Mouse (Mus musculus): Measurements from ENCODE around the gene Spaca7. TPM values are rescaled to one million over a fixed set of nuclear protein-coding genes. Genes with fewer than 3 reads are reported as not detected.
A peak's percentile ranks its signal among the peaks of the same experiment; 100 is the strongest.

Gene Spaca7
- polyA plus RNA-seq (2015; fragmentation: Nextera tagmentation; extraction: Ambion mirVana), result not detected in 2 replicates

DNA sequence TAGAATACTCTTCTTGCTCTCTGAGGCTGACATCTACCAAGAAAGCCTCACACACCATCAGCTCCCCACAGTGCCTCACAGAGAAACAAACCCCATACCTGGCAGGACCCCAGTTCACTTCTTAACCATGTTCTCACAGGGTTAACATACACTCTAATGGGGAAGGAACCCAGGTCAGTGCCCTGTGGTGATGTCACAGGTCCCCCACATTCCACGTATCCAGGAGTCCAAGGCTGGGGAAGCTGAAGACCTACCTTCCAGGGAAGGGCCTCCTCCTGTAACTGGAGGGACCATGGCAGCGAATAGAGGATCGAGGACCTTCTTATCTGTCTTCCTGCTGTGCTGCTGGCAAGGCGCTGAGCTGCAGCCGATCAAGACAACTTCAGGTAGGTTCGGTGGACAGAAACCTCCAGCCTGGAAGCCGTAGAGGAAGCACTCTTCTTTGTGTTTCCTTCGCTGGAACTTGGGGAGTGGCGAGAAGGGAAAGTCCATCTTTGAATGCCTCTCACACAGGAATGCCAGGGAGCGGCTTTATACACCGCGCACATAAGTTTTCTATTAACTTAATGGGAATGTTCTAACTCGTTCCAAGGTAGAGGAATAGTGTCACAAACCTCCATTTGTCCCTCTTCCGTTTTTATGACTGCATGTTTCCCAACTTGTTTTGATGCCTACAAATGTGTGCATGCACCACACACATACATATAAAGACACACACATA, at the start of gene Spaca7:
Gene Spaca7, plus strand, starts transcription at position 216 of the 721 bp plus-strand sequence.
- Histone ChIP-seq H3K4me1 (no peaks in the 10 kb centered on the region), H3K36me3 (no peaks in the 10 kb centered on the region), H3K4me2 (replicated peaks) (no peak within 1 kb of the TSS), H3K27ac (replicated peaks) (no peak within 1 kb of the TSS), H3K4me3 (no peak within 1 kb of the TSS), H3K9me3 (no peaks in the 10 kb centered on the region), H3K27me3 (no peaks in the 10 kb centered on the region), H3K9ac (replicated peaks) (no peak within 1 kb of the TSS)
- 79% methylated on average over 14 of the region's 14 CpGs for WGBS
- no peak for ATAC-seq (replicated peaks)

DNA sequence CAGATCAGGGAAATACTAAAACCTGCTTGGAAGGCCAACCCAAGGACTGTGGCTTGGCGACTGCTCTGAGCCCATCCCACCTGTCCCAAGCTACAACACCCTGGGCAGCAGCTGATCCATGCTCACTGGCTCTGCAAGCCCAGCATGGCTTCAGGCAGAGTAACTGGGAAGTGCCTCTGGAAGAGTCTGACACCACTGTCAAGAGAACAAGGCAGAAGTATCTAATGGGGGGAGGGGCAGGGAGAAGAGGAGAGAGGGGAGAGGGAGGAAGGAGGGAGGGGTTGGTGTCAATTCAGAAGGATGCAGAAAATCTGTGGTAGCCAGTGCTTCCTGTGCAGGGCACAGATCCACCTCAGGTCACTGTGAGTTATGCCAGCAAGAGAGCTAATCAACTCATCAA, 48.5 kb upstream of the Spaca7 start:
- WGBS, result 41% methylated on average over 1 of the region's 1 CpGs
- Histone ChIP-seq H3K4me1 (peaks cover 7% of the 10 kb centered on the region), H3K9me3 (no peaks in the 10 kb centered on the region), H3K4me2 (replicated peaks) (no peak overlapping the region), H3K27ac (replicated peaks) (no peak overlapping the region), H3K4me3 (no peak overlapping the region), H3K36me3 (no peaks in the 10 kb centered on the region), H3K9ac (replicated peaks) (no peak overlapping the region), H3K27me3 (no peaks in the 10 kb centered on the region)
- ATAC-seq (replicated peaks), result no peak

DNA sequence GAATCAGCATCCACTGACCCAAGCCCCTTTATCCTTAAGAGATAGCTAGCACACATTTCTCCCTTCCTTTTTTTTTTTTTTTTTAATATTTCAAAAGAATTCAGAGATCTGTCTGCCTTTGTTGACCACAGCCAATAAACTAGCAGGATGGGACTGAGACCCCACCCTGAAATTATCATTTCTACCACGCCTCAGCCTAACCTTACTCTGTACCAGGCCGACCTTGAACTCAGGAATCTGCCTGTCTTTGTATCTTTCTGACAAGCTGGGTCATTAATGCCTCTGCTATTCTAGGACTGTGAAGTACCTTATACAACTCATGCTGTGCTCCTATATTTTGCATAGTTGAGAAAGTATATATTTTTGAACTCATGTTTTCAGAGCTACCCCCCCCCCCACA, 44.2 kb upstream of the Spaca7 start:
- H3K36me3 ChIP-seq, result no peaks in the 10 kb centered on the region
- no peak overlapping the region for H3K9ac ChIP-seq (replicated peaks)
- H3K4me3 ChIP-seq, result no peak overlapping the region
- H3K27ac ChIP-seq (replicated peaks), result no peak overlapping the region
- WGBS, result 85% methylated on average over 2 of the region's 2 CpGs
- no peak overlapping the region for H3K4me2 ChIP-seq (replicated peaks)
- H3K27me3 ChIP-seq, result no peaks in the 10 kb centered on the region
- ATAC-seq (replicated peaks), result no peak
- 0 out of 2 replicates have a peak, but pooled peaks cover 3% of the 10 kb centered on the region for H3K4me1 ChIP-seq
- H3K9me3 ChIP-seq, result no peaks in the 10 kb centered on the region

DNA sequence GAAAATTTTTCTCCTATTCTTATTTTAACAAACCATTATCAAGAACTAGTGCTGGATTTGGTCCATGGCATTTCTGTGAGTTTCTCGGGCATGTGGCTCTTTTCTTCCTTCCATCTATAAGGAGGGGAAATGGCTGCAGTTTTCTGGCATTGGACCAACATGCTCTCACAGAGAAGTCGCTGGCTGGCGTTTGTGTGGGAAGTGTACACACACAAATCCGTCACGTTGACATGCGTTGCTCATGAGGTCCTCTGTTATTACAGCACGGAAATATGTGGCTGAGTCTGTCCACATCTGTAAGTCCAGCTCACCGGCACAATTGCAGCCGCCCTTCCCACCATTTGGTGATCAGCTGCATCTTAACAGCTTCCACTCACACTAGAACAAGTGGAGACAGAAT, 37.2 kb upstream of the Spaca7 start:
- Histone ChIP-seq H3K4me3 (no peak overlapping the region), H3K27me3 (no peaks in the 10 kb centered on the region), H3K9ac (replicated peaks) (no peak overlapping the region), H3K4me1 (peaks cover 7% of the 10 kb centered on the region), H3K36me3 (no peaks in the 10 kb centered on the region), H3K9me3 (no peaks in the 10 kb centered on the region), H3K27ac (replicated peaks) (no peak overlapping the region), H3K4me2 (replicated peaks) (no peak overlapping the region)
- 52% methylated on average over 9 of the region's 9 CpGs for WGBS
- ATAC-seq (replicated peaks), result no peak

DNA sequence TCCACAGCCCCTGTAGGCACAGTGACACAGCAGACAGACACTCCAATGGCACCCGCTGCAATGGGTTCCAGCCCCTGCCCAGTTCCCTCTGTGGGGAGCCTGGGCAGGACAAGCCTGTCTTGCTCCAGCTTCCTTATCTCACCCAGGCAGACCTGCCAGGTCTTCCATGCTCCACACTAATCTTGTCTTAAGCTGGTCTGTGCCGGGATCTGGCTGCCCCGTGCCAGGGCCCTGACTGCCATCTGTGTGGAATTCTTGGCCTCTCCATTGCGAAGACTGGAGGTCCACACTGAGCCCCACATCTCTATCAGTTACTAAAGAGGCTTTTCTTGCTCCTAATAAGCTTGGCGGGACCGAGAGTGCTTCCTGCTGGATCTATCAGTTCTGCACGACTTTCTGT, 36.5 kb upstream of the Spaca7 start:
- Histone ChIP-seq H3K27me3 (no peaks in the 10 kb centered on the region), H3K36me3 (no peaks in the 10 kb centered on the region), H3K4me3 (no peak overlapping the region), H3K4me2 (replicated peaks) (no peak overlapping the region), H3K4me1 (peaks cover 7% of the 10 kb centered on the region), H3K9ac (replicated peaks) (no peak overlapping the region), H3K27ac (replicated peaks) (no peak overlapping the region), H3K9me3 (no peaks in the 10 kb centered on the region)
- no peak for ATAC-seq (replicated peaks)
- WGBS, result 89% methylated on average over 7 of the region's 7 CpGs

DNA sequence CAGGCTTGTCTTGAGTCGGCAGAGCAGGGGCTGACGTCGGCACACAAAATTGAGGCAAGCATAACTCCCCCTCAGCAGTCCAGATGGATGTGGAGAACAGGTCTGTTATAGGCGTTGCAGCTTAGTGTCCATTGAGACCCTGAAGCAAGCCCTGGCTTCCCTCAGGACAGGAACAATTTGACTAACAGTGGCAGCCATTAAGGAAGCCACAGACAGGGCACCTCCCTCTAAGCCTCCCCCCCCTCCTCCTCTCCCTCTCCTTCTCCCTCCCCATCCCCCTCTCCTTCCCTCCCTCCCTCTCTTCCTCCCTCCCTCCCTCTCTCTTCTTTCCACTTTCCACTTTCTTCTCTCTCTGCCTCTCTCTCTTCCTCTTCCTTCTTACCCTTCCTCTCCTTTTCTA, 27.6 kb upstream of the Spaca7 start:
- WGBS, result 62% methylated on average over 4 of the region's 4 CpGs
- H3K36me3 ChIP-seq, result no peaks in the 10 kb centered on the region
- H3K27ac ChIP-seq (replicated peaks), result no peak overlapping the region

DNA sequence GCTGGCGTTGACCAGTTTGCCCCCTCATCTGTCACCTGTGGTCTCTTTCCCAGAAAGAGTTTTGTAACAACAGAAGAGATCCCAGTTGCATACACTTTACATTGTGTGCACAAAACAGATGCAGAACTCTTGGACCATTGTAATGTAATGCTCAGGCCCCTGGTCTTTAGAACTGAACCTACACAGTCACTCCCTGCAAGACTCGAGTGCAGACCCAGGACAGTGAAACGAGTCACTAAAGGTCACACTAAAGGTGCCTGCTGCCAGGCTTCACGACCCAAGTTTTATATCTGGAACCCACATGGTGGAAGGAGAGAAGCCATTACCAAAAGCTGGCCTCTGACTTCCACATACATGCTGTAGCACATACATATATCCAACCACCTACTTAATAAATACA, 27.2 kb upstream of the Spaca7 start:
- no peaks in the 10 kb centered on the region for H3K36me3 ChIP-seq
- no peak overlapping the region for H3K4me3 ChIP-seq
- no peak for ATAC-seq (replicated peaks)
- H3K27ac ChIP-seq (replicated peaks), result no peak overlapping the region
- no peaks in the 10 kb centered on the region for H3K9me3 ChIP-seq
- WGBS, result 71% methylated on average over 4 of the region's 4 CpGs
- peaks cover 16% of the 10 kb centered on the region for H3K4me1 ChIP-seq
- H3K27me3 ChIP-seq, result no peaks in the 10 kb centered on the region
- no peak overlapping the region for H3K9ac ChIP-seq (replicated peaks)
- H3K4me2 ChIP-seq (replicated peaks), result no peak overlapping the region

More for the DNA sequence above, 27.6 kb upstream of the Spaca7 start:
- no peak overlapping the region for H3K4me3 ChIP-seq
- H3K9ac ChIP-seq (replicated peaks), result no peak overlapping the region
- H3K4me1 ChIP-seq, result peaks cover 16% of the 10 kb centered on the region
- no peak for ATAC-seq (replicated peaks)
- H3K9me3 ChIP-seq, result no peaks in the 10 kb centered on the region
- H3K4me2 ChIP-seq (replicated peaks), result no peak overlapping the region
- no peaks in the 10 kb centered on the region for H3K27me3 ChIP-seq

DNA sequence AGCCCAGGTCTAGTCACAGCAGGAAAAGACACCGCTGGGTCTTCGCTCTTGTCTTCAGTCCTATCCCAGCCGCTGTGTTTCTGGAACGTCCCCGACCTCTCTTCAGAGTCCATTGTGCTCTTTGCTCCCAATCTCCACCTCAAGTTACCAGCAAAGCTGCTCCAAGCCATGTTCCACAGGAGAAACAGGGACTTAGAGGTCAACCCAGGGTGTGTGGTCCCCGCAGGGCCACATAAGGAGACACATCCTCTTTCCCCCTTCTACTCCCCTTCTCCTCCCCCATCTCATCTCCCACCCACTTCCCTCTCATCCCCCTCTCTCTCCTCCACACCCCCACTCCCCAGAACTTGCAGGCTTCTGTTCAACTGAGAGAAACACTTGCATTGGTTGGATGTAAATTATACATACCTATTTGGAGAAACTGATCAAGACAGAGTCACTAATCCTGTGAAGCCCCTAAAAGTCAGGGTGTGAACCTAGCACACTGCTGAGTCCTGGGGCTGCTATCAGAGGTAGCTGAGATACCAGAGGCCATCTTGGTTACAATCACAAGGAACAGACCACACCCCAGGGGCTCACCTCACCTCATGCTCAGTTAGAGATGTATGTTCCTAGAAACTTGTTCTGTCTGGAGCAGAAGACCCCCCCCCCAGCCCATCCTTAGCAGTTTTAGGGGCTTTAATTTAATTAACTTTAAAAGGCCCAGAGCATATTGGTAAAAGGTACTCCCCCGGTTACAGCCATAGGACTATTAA, 25.2 kb upstream of the Spaca7 start:
- no peak for ATAC-seq (replicated peaks)
- no peak overlapping the region for H3K4me2 ChIP-seq (replicated peaks)
- H3K9me3 ChIP-seq, result no peaks in the 10 kb centered on the region
- 39% methylated on average over 7 of the region's 7 CpGs for WGBS
- H3K4me1 ChIP-seq, result peaks cover 16% of the 10 kb centered on the region
- H3K4me3 ChIP-seq, result no peak overlapping the region
- H3K36me3 ChIP-seq, result no peaks in the 10 kb centered on the region
- no peak overlapping the region for H3K9ac ChIP-seq (replicated peaks)
- peak overlapping the region; percentile 13 for H3K27ac ChIP-seq (replicated peaks)
- no peaks in the 10 kb centered on the region for H3K27me3 ChIP-seq

DNA sequence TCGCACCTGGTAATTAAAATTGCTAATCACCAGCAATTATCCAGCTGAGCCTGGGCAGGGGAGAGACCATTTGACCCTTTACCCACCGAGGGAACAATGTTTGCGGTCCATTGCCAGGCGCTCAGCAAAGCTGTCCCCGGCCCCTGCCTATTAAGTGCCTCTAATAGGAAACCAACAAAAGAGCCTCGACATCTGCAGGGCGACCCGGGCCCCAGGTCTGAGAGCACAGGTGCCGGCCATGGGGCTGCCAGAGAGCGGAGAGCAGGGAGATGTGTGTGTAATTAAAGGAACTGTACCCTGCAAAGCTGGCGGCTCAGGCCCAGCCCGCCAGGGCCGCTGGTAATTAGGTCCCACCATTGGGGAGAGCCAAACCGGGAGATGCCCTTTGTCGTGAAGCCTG, 24.6 kb upstream of the Spaca7 start:
- H3K27ac ChIP-seq (replicated peaks), result peak overlapping the region; percentile 13
- peaks cover 16% of the 10 kb centered on the region for H3K4me1 ChIP-seq
- 3% methylated on average over 15 of the region's 15 CpGs for WGBS
- no peaks in the 10 kb centered on the region for H3K36me3 ChIP-seq
- no peaks in the 10 kb centered on the region for H3K9me3 ChIP-seq
- H3K4me3 ChIP-seq, result no peak overlapping the region
- H3K9ac ChIP-seq (replicated peaks), result no peak overlapping the region
- no peaks in the 10 kb centered on the region for H3K27me3 ChIP-seq
- ATAC-seq (replicated peaks), result peak; percentile 92
- H3K4me2 ChIP-seq (replicated peaks), result 0 out of 2 replicates have a peak overlapping the region, but pooled peaks have one; percentile 2

DNA sequence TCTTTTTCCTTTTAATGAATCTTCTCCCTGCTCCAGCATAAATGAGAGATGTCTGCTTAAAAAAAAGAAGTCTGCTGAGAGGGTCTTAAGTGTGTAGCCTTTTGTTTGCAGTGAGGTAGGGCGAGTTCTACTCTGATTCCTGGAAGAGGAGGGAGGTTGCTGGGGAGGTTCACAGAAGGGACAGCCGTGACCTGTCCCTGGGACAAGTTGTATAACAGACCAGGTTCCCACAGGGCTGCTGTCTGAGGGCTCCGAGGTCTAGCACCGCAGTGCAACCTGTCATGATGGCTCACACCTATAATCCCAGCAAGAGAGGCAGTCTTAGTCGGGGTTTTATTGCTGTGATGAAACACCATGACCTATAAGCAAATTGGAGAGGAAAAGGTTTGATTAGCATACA, 24.1 kb upstream of the Spaca7 start:
- no peaks in the 10 kb centered on the region for H3K36me3 ChIP-seq
- no peaks in the 10 kb centered on the region for H3K27me3 ChIP-seq
- no peaks in the 10 kb centered on the region for H3K9me3 ChIP-seq
- H3K4me1 ChIP-seq, result peaks cover 16% of the 10 kb centered on the region
- 0 out of 2 replicates have a peak overlapping the region, but pooled peaks have one; percentile 2 for H3K4me2 ChIP-seq (replicated peaks)
- H3K9ac ChIP-seq (replicated peaks), result no peak overlapping the region
- ATAC-seq (replicated peaks), result no peak
- 7% methylated on average over 5 of the region's 5 CpGs for WGBS
- no peak overlapping the region for H3K4me3 ChIP-seq
- H3K27ac ChIP-seq (replicated peaks), result peak overlapping the region; percentile 13; the same call in 1 of the 2 replicates

DNA sequence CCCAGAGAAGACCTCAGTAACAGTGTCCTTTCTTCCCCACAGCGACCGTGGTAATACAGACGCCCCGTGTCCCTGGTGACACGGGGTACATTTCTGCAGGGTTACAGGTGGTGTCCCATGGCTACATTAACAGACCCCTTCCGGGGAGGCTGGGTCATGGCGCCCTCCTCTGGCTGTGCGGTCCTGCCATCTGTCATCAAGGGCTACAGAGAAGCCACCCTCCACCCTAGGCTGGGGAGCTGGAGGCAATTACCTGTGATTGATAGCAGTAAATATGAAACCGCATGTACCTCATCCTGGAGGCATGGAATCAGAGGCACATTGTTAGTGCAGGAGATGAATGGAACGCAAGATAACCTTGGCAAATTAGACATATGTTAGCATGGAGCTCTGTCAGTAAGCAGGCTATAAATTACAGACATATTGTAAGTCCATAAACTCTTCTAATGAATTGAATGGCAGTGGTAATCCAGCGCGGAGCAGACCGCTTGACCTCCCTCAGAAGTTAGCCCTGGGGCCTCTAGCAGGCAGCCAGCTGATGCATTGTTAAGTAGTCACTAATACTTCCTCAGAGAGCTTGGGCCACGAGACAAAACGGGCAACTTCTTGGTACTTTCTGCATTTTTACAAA, 17.2 kb upstream of the Spaca7 start:
- H3K9me3 ChIP-seq, result no peaks in the 10 kb centered on the region
- no peak overlapping the region for H3K4me3 ChIP-seq
- no peaks in the 10 kb centered on the region for H3K36me3 ChIP-seq
- 43% methylated on average over 15 of the region's 15 CpGs for WGBS
- H3K9ac ChIP-seq (replicated peaks), result no peak overlapping the region
- no peak overlapping the region for H3K27ac ChIP-seq (replicated peaks)
- H3K4me2 ChIP-seq (replicated peaks), result no peak overlapping the region
- H3K27me3 ChIP-seq, result no peaks in the 10 kb centered on the region
- no peak for ATAC-seq (replicated peaks)
- 0 out of 2 replicates have a peak, but pooled peaks cover 3% of the 10 kb centered on the region for H3K4me1 ChIP-seq

DNA sequence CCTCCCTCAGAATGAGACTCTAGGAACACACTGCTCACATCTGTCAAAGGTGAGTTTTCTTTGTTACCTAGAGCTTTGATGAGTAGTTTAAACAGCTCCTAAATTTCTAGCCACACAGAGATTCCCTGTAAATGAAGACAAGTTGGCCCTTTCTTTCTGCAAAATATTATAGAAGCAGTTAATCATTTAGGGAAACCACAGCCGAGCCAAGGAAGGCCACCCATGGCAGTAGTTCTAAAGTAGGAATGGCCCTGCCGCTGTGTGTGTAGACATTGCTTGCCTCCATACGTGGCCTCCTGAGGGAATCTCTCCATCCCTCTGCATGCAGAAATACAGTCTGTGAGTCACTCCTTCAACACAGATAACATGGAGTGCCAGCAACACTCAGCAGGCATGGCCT, 14.0 kb upstream of the Spaca7 start:
- Histone ChIP-seq H3K4me3 (no peak overlapping the region), H3K36me3 (no peaks in the 10 kb centered on the region), H3K4me2 (replicated peaks) (no peak overlapping the region), H3K9me3 (no peaks in the 10 kb centered on the region), H3K27me3 (0 out of 2 replicates have a peak, but pooled peaks cover 2% of the 10 kb centered on the region), H3K27ac (replicated peaks) (no peak overlapping the region), H3K4me1 (0 out of 2 replicates have a peak, but pooled peaks cover 3% of the 10 kb centered on the region), H3K9ac (replicated peaks) (no peak overlapping the region)
- 92% methylated on average over 3 of the region's 3 CpGs for WGBS
- no peak for ATAC-seq (replicated peaks)
